Mouse (Mus musculus): ENCODE data around the gene Btbd16. TPM values are rescaled to one million over a fixed set of nuclear protein-coding genes. Genes with fewer than 3 reads are reported as not detected.

Gene Btbd16
- polyA plus RNA-seq, 1 experiment from 2014 or later, result not detected

DNA sequence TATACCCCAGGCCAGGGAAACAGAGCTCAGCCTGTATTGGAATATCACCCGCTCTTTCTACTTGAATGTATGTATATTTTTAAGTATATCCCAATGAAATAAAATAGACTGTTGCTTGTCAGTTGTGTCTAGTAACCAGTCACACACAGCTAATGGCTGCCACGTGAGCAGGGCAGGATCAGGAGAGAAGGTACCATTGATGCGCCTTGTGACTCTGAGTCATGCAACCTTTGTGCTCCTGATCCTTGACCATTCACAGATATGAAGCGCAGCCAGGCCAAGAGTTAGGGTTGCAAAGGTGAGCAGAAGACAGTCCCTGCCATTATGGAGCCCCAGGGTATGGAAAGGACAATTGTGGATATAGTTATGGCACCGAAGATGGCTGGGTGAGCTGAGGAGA lies 57.7 kb downstream of the Btbd16 start:
- no peaks in the 10 kb centered on the region for H3K36me3 ChIP-seq (replicated peaks)
- H3K27me3 ChIP-seq (ENCODE audit: poor library complexity, severe bottlenecking), result peaks cover 82% of the 10 kb centered on the region
- DNase-seq (ENCODE audit: extremely low spot score, low spot score), result no peak
- H3K9me3 ChIP-seq, result no peaks in the 10 kb centered on the region
- WGBS, result 90% methylated on average over 5 of the region's 5 CpGs
- H3K4me1 ChIP-seq, result peaks cover 30% of the 10 kb centered on the region
- no peak overlapping the region for H3K4me3 ChIP-seq
- H3K27ac ChIP-seq, result no peak overlapping the region

DNA sequence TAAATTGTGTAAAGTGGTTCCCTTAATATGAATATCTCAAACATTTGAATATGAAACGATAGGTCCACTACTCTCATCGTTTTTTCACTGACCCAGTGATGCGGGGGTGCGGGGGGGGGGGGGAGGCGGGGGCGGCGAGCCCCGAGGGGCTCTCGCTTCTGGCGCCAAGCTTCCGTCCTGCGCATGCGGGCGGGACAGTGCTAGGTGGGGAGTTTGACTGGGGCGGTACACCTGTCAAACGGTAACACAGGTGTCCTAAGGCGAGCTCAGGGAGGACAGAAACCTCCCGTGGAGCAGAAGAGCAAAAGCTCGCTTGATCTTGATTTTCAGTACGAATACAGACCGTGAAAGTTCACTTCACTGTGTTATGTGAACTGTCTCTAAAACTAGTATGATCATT lies 60.4 kb downstream of the Btbd16 start:
- DNase-seq (ENCODE audit: extremely low spot score, low spot score), result peak; percentile 99
- Histone ChIP-seq H3K27me3 (ENCODE audit: poor library complexity, severe bottlenecking) (peaks cover 93% of the 10 kb centered on the region), H3K4me3 (peak overlapping the region; percentile 16; the same call in 1 of the 2 replicates), H3K4me1 (peaks cover 54% of the 10 kb centered on the region), H3K9me3 (no peaks in the 10 kb centered on the region), H3K36me3 (replicated peaks) (no peaks in the 10 kb centered on the region), H3K27ac (no peak overlapping the region)
- whole genome bisulfite sequencing, result 12% methylated on average over 21 of the region's 21 CpGs

DNA sequence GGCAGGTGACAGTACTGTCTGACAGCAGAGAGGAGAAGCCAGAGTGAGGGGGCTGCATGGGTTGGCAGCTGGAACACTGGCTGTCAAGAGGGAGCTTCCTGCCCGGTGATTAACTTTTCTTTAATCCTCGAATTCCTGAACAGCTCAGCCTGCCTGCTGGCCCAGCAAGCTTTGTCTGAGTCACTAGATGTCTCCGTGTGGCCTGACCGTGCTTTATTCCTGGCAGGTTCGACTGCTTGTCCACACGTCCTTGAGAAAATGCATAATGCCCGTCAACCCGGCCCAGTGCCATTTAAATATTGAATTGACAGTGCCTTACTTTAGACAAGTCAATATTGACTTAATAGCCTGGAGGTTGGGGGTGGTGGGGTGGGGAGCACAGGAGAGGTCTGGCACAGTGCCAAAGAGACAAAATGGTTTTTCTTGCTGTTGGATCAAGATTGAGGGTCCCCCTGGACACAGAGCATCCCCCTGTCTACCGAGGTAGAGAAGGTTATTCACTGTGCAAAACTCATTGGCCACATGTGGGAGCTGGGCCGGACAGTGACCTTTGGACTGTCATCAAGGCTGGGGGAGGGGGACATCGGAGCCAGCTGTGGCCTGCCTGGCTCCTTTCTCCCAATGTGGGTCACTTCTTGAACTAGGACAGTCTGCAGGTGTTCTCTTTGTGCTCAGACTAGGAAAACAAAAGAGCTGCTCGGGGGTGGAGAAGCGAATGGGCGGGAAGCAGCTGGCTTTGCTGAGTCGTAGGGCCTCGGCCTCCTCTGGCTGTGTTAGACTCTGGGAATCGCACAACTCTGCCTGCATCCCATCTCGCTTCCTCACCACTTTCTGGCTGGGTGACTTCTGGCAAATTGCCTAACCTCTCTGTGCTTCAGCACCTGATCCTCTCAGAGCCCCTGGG lies 61.3 kb downstream of the Btbd16 start:
- no peaks in the 10 kb centered on the region for H3K9me3 ChIP-seq
- peak overlapping the region; percentile 16; the same call in 1 of the 2 replicates for H3K4me3 ChIP-seq
- DNase-seq (ENCODE audit: extremely low spot score, low spot score), result peak; percentile 50
- peaks cover 98% of the 10 kb centered on the region for H3K27me3 ChIP-seq (ENCODE audit: poor library complexity, severe bottlenecking)
- peaks cover 55% of the 10 kb centered on the region for H3K4me1 ChIP-seq
- no peaks in the 10 kb centered on the region for H3K36me3 ChIP-seq (replicated peaks)
- peak overlapping the region; percentile 79 for H3K27ac ChIP-seq
- WGBS, result 7% methylated on average over 18 of the region's 18 CpGs

DNA sequence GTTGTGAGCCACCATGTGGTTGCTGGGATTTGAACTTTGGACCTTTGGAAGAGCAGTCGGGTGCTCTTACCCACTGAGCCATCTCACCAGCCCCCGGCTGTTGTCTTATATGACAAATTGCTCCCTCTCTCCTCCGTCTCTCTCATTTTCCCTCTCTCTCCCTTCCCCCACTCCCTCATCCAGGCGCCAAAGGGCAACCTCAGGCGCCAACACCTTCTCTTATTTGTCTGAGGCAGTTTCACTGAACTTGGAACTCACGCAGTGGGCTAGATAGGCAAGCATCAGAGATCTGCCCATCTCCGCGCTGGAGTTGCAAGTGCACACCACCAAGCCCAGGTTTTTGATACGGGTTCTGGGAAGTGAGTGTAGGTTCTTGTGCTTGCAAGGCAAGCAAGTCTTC lies 62.2 kb downstream of the Btbd16 start:
- no peak for DNase-seq (ENCODE audit: extremely low spot score, low spot score)
- 80% methylated on average over 9 of the region's 9 CpGs for WGBS
- Histone ChIP-seq H3K4me1 (peaks cover 55% of the 10 kb centered on the region), H3K27ac (peak overlapping the region; percentile 56; the same call in 1 of the 2 replicates), H3K4me3 (no peak overlapping the region), H3K9me3 (no peaks in the 10 kb centered on the region), H3K36me3 (replicated peaks) (no peaks in the 10 kb centered on the region), H3K27me3 (ENCODE audit: poor library complexity, severe bottlenecking) (peaks cover 98% of the 10 kb centered on the region)

GRCm38 (mm10) chr7:130837941-130838657 lies 64.2 kb downstream of the Btbd16 start:
- Histone ChIP-seq H3K9me3 (no peaks in the 10 kb centered on the region), H3K36me3 (replicated peaks) (no peaks in the 10 kb centered on the region), H3K4me1 (peaks cover 55% of the 10 kb centered on the region), H3K4me3 (peak overlapping the region; percentile 16; the same call in 1 of the 2 replicates), H3K27me3 (ENCODE audit: poor library complexity, severe bottlenecking) (peaks cover 96% of the 10 kb centered on the region), H3K27ac (peak overlapping the region; percentile 81)
- peak; percentile 80 for DNase-seq (ENCODE audit: extremely low spot score, low spot score)
- 18% methylated on average over 12 of the region's 12 CpGs for WGBS

DNA sequence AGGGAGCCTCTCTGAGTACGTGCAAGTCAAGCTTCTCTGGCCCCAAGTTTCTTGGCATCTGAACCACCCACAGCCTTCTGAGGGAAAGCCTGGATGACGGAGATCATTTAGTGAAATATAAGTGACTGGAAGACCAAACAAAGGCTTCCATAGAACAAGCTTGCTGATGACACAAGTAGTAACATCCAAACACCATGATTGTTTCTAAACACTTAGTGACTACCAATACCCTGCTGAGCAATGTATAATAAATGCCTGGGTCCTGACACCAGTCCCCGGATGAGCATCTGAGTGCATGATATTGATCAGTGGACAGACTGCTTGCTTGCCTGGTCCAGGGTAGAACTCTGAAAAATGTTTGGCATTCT lies 64.8 kb downstream of the Btbd16 start:
- no peak for DNase-seq (ENCODE audit: extremely low spot score, low spot score)
- Histone ChIP-seq H3K4me3 (no peak overlapping the region), H3K4me1 (peaks cover 55% of the 10 kb centered on the region), H3K27ac (peak overlapping the region; percentile 81), H3K36me3 (replicated peaks) (no peaks in the 10 kb centered on the region), H3K9me3 (no peaks in the 10 kb centered on the region), H3K27me3 (ENCODE audit: poor library complexity, severe bottlenecking) (peaks cover 96% of the 10 kb centered on the region)
- 51% methylated on average over 3 of the region's 3 CpGs for WGBS

- Histone ChIP-seq H3K9me3 (no peaks in the 10 kb centered on the region), H3K36me3 (replicated peaks) (no peaks in the 10 kb centered on the region), H3K27ac (0 out of 2 replicates have a peak overlapping the region, but pooled peaks have one; percentile 0), H3K27me3 (ENCODE audit: poor library complexity, severe bottlenecking) (peaks cover 96% of the 10 kb centered on the region), H3K4me1 (peaks cover 47% of the 10 kb centered on the region), H3K4me3 (no peak overlapping the region)
- no peak for DNase-seq (ENCODE audit: extremely low spot score, low spot score)
- WGBS, result 89% methylated on average over 12 of the region's 12 CpGs
Measured at GRCm38 (mm10) chr7:130839380-130840100, 65.7 kb downstream of the Btbd16 start.

- H3K36me3 ChIP-seq (replicated peaks), result no peaks in the 10 kb centered on the region
- H3K27ac ChIP-seq, result no peak overlapping the region
- H3K4me3 ChIP-seq, result no peak overlapping the region
- no peaks in the 10 kb centered on the region for H3K9me3 ChIP-seq
- H3K27me3 ChIP-seq (ENCODE audit: poor library complexity, severe bottlenecking), result peaks cover 48% of the 10 kb centered on the region
- H3K4me1 ChIP-seq, result no peaks in the 10 kb centered on the region
- 90% methylated on average over 17 of the region's 17 CpGs for WGBS
- no peak for DNase-seq (ENCODE audit: extremely low spot score, low spot score)
Measured at GRCm38 (mm10) chr7:130847164-130847718, 73.4 kb downstream of the Btbd16 start.

DNA sequence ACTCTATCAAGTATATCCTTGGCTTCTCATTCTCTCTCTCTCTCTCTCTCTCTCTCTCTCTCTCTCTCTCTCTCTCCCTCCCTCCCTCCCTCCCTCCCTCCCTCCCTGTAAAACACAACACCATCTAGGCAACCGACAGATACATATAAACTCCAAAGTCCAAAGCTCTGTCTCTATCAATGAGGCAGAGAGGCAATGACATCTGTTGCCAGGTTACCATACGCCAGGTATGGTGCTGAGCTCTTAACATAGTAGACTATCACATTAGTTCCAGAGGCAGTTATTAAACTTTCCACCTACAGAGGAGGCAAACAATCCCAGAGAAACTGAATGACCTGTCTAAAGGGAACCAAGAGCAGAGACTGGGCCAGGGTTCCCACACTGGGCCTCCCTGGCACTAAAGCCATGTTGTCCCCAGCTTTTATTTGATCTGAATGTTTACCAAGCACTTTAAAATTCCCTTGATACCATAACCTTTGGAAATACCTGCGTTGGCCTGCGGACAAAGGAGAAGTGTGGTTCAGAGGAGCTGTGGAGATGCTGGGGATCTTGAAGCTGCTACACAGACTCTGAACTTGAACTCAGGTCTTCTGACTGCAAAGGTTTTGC lies 80.9 kb downstream of the Btbd16 start:
- no peak for DNase-seq (ENCODE audit: extremely low spot score, low spot score)

GRCm38 (mm10) chr7:130855681-130856080 lies 81.8 kb downstream of the Btbd16 start:
- Histone ChIP-seq H3K4me3 (no peak overlapping the region), H3K36me3 (replicated peaks) (no peaks in the 10 kb centered on the region), H3K27me3 (ENCODE audit: poor library complexity, severe bottlenecking) (peaks cover 42% of the 10 kb centered on the region), H3K9me3 (no peaks in the 10 kb centered on the region), H3K4me1 (peaks cover 41% of the 10 kb centered on the region), H3K27ac (no peak overlapping the region)
- 43% methylated on average over 3 of the region's 3 CpGs for WGBS
- no peak for DNase-seq (ENCODE audit: extremely low spot score, low spot score)

More for the DNA sequence above, 80.9 kb downstream of the Btbd16 start:
- Histone ChIP-seq H3K36me3 (replicated peaks) (no peaks in the 10 kb centered on the region), H3K27ac (no peak overlapping the region), H3K9me3 (no peaks in the 10 kb centered on the region), H3K4me1 (peaks cover 32% of the 10 kb centered on the region), H3K4me3 (no peak overlapping the region), H3K27me3 (ENCODE audit: poor library complexity, severe bottlenecking) (peaks cover 34% of the 10 kb centered on the region)
- WGBS, result 76% methylated on average over 4 of the region's 4 CpGs

DNA sequence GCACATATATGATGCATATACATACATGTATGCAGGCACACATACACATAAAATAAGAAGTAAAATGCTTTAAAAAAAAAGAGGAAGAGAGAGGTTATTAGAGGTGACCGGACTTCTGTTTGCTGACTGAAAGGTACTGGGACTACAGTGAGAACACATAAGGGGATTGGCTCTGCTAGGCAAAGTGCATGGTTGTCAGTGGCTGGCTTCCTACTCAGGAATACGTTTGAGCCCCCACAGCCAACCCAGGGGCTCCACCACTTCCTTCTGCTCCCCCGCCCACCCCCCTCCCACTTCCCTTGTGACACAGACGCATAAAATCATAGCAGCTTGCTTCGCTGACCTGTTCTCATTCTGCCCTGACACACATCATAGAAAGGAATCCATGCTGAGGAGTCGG lies 84.1 kb downstream of the Btbd16 start:
- Histone ChIP-seq H3K9me3 (no peaks in the 10 kb centered on the region), H3K27ac (no peak overlapping the region), H3K4me3 (no peak overlapping the region), H3K4me1 (peaks cover 58% of the 10 kb centered on the region), H3K27me3 (ENCODE audit: poor library complexity, severe bottlenecking) (peaks cover 65% of the 10 kb centered on the region), H3K36me3 (replicated peaks) (no peaks in the 10 kb centered on the region)
- 83% methylated on average over 6 of the region's 6 CpGs for WGBS
- no peak for DNase-seq (ENCODE audit: extremely low spot score, low spot score)

- 0 out of 2 replicates have a peak overlapping the region, but pooled peaks have one; percentile 78 for H3K27ac ChIP-seq
- H3K36me3 ChIP-seq (replicated peaks), result no peaks in the 10 kb centered on the region
- H3K27me3 ChIP-seq (ENCODE audit: poor library complexity, severe bottlenecking), result peaks cover 82% of the 10 kb centered on the region
- H3K4me1 ChIP-seq, result peaks cover 48% of the 10 kb centered on the region
- no peak for DNase-seq (ENCODE audit: extremely low spot score, low spot score)
- H3K4me3 ChIP-seq, result no peak overlapping the region
- 27% methylated on average over 4 of the region's 5 CpGs for WGBS
- H3K9me3 ChIP-seq, result no peaks in the 10 kb centered on the region
Measured at GRCm38 (mm10) chr7:130859926-130860325, 86.1 kb downstream of the Btbd16 start.

Data from forebrain, embryonic 10.5 days (tissue).